ENCODE assay signal across 12 mouse cellular contexts in the genomic region with DNA sequence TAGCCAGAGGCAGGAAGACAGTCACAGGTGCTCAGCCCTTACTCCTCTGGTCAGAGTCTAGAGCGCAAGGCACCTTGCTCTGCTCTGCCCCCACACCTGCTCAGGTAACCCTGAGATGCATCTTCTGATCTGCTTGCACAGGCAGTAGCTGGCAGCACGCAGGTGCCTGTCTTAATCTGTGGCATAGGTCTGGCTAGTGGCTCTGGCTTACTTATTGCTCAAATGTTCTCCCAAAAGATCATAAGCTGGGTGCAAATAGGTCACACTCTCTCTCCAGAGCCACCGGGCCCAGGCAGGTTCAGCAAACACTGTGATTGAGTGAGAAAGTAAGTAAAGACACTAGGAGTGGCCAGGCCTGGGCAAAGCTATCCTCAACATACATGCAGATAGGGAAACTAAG. TPM values are rescaled to one million over a fixed set of nuclear protein-coding genes. Genes with fewer than 3 reads are reported as not detected.
DNase-seq lines count a peak whose midpoint lies in the region; ATAC-seq and TF ChIP-seq lines count a peak whose summit lies in the region.
"Had no signal": no experiment of that assay in that cellular context is flagged by ENCODE, and none has a peak within 500 bp of the region (broad histone marks: within the 10 kb centered on the region; RNA-seq: fewer than 3 reads in every experiment).

No protein-coding gene starts in this region.

- TF ChIP-seq CTCF in hindbrain, postnatal 0 days (IDR thresholded peaks at IDR 0.05; ENCODE audit: low read depth), result no peak

- H3K4me2 ChIP-seq in heart, embryonic 14.5 days (ENCODE audit: low read length), result no peak overlapping the region
- H3K4me2 ChIP-seq in hindbrain, postnatal 0 days (ENCODE audit: low read depth, low read length), result peak overlapping the region; percentile 97

- no peak for DNase-seq in heart, adult 8-10 months (ENCODE audit: low spot score)
- DNase-seq in urinary bladder, adult 18-20 months (ENCODE audit: low spot score in 2 of 2), result peak; percentile 34 to 55
- no peak for DNase-seq in urinary bladder, postnatal 14 days (ENCODE audit: low spot score)
- no peak for DNase-seq in hindbrain, postnatal 0 days (ENCODE audit: low spot score)
- DNase-seq in thymus, adult 18-20 months, result no peak
- DNase-seq in kidney, postnatal 25 days, result no peak
- no peak for DNase-seq in kidney, postnatal 36 days

- H3K9me3 ChIP-seq in heart, embryonic 14.5 days (ENCODE audit: control insufficient read depth, low read length), result no peaks in the 10 kb centered on the region
- H3K9me3 ChIP-seq in hindbrain, postnatal 0 days (ENCODE audit: low read length), result no peaks in the 10 kb centered on the region
- H3K9me3 ChIP-seq: heart, embryonic 10.5 days had no signal

- H3K4me3 ChIP-seq in heart, embryonic 14.5 days (ENCODE audit: control insufficient read depth in 1 of 2, insufficient read depth in 1 of 2, low read depth in 1 of 2, low read length in 2 of 2), result no peak overlapping the region
- no peak overlapping the region for H3K4me3 ChIP-seq in hindbrain, postnatal 0 days (ENCODE audit: low read length)
- H3K4me3 ChIP-seq: erythroblast, embryonic 14.5 days; heart, embryonic 10.5 days had no signal

- H3K9ac ChIP-seq in heart, embryonic 14.5 days (ENCODE audit: low read length), result 0 out of 2 replicates have a peak overlapping the region, but pooled peaks have one; percentile 30
- 0 out of 2 replicates have a peak overlapping the region, but pooled peaks have one; percentile 88 for H3K9ac ChIP-seq in hindbrain, postnatal 0 days (replicated peaks; ENCODE audit: low read length)
- H3K9ac ChIP-seq: liver, embryonic 14.5 days had no signal

- H3K27me3 ChIP-seq in heart, embryonic 14.5 days (ENCODE audit: control insufficient read depth, insufficient read depth, low read length), result peaks cover 7% of the 10 kb centered on the region
- no peaks in the 10 kb centered on the region for H3K27me3 ChIP-seq in hindbrain, postnatal 0 days (ENCODE audit: insufficient read depth, low read length)

- no peak overlapping the region for H3K27ac ChIP-seq in heart, embryonic 14.5 days (replicated peaks in 1 of 2; ENCODE audit: control insufficient read depth in 1 of 2, insufficient read depth in 1 of 2, low read depth in 2 of 2, low read length in 2 of 2)
- no peak overlapping the region for H3K27ac ChIP-seq in hindbrain, postnatal 0 days
- H3K27ac ChIP-seq: liver, embryonic 14.5 days had no signal

- WGBS in heart, embryonic 14.5 days, result 90% methylated on average over 3 of the region's 3 CpGs
- 77% methylated on average over 3 of the region's 3 CpGs for WGBS in hindbrain, postnatal 0 days

- no peak for ATAC-seq in heart, embryonic 14.5 days (ENCODE audit: insufficient number of reproducible peaks, insufficient read depth, low FRiP score, low read depth)
- ATAC-seq in hindbrain, postnatal 0 days, result no peak
- ATAC-seq: activated CD4-positive, CD25-positive, alpha-beta regulatory T cell, adult 4 months had no signal

- H3K4me1 ChIP-seq in heart, embryonic 14.5 days (ENCODE audit: control insufficient read depth in 2 of 2, insufficient read depth in 2 of 2, low read length in 2 of 2), result peaks cover 33 to 37% of the 10 kb centered on the region in 2 experiments
- peaks cover 25% of the 10 kb centered on the region for H3K4me1 ChIP-seq in hindbrain, postnatal 0 days (ENCODE audit: insufficient read depth, low read length)

- H3K36me3 ChIP-seq in heart, embryonic 14.5 days (ENCODE audit: control insufficient read depth, insufficient read depth, low read length), result peaks cover 25% of the 10 kb centered on the region
- H3K36me3 ChIP-seq in hindbrain, postnatal 0 days (ENCODE audit: insufficient read depth, low read length), result peaks cover 6% of the 10 kb centered on the region; the same call in 1 of the 2 replicates

RNA-seq across cellular contexts. Expression of a gene that starts 3.2 kb away (rescaled TPM):
- polyA plus RNA-seq in heart, embryonic 14.5 days (2014; fragmentation: Nextera tagmentation; extraction: Ambion mirVana), result 9.7 and 11.1 TPM in 2 replicates
- 10 to 100 TPM; 15.9 to 28.7 (median 20.2) TPM for total RNA-seq in heart, adult 8-10 months (2022)
- 135 and 145 TPM in 2 replicates for total RNA-seq in hindbrain, postnatal 0 days (2014; rRNA removed)
- 25.3 and 30.6 TPM in 2 replicates for polyA plus RNA-seq in hindbrain, postnatal 0 days (2015; fragmentation: Nextera tagmentation; extraction: Ambion mirVana)

Comparison
In these comparisons a context has a peak if more than half of its experiments do, and no peak if none do; other contexts are left out.
1. DNase-seq: peak in urinary bladder, adult 18-20 months (2 of 2); none in heart, adult 8-10 months (single experiment), urinary bladder, postnatal 14 days (single experiment), hindbrain, postnatal 0 days (single experiment), thymus, adult 18-20 months (0 of 2), kidney, postnatal 25 days (0 of 2) and kidney, postnatal 36 days (0 of 2).